Mouse (Mus musculus) ovary, postnatal 10 days (tissue): Measurements from ENCODE around the gene Man1c1.

Experiments
- DNase-seq: peaks from one replicate; pipeline ENCODE4 v3.0.0; 2022; ENCODE audit warnings: low spot score

Man1c1 gene

DNA sequence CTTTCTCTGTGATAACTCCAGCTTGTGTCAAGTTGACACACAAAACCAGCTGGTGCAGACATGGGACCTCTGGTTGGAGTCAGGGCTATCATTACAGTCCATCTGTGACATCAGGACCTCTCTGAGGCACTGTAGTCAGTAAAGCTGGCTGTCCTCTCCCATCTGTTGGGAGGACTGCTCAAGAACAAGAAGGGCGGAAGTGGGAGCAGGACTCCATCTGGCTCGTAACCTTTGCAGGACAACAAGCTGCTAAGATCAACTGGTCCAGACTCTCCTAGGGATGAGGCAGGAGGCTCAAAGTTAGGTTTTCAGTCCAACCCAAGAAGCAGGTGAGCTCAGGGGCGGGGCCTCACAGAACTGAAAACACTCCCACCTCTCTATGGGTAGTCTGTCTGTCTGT, 29.1 kb downstream of the Man1c1 start:
- no peak for DNase-seq

DNA sequence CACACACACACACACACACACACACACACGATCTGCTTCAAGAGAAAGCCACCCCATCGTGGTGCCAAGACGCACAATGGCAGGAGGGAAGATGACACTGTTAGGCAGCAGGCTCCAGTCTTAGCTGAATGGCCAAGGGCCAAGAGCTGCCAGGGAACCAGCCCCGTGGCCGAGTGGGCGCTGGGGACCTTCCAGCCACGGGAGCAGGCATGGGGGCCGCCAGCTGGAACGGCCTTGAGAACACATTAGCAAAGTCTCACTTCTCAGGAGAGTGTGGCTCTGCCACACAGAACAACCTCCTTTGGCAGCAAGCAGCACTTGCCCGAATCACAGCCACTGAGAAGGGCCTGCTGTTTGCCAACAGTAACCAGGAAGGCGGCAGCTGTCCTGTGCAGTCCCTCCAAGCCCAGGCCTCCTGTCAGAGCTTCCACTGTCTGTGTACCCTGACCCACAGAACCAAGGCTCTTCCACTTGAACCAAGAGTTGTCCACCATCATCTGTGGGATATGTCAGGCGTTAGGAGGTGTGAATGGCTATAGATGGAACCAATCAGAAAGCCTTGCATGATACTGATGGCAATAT, 30.1 kb downstream of the Man1c1 start:
- no peak for DNase-seq

DNA sequence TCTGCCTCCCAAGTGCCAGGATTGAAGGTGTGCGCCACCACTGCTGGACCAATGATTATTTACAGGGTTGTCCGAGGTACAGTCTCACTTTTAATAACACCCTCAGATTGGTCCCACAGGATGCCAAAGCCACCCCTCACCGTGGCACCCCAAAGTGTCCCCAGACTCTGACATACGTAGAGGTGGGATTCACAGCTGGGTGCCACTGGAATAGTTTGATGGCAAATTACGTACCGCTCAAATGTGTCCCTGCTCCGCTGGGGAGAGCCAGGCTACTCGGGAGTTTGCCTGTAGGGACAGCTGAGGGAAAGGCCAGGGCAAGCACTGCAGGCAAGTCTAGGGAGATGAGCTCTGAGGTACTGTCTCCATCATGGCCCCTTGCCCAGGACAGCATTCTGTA, 30.9 kb downstream of the Man1c1 start:
- no peak for DNase-seq

DNA sequence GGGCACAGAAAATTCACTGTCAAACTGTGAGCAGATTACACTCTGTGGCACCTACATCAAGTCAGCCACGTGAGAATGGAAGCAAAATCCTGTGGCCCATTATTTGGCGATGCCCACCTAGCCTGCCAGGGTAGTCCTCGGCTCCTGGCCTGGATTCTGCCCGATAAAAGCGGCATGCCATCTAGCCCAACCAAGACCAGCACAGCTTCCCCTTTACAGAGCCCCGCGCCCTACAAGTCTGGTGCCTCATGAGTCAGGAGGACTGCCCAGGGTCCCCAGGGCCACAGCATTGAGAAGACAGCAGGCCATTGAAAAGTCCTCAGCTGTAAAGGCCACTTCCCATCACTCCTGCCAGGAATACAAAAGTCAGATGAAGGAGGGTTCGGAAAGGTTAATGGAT, 31.8 kb downstream of the Man1c1 start:
- no peak for DNase-seq

DNA sequence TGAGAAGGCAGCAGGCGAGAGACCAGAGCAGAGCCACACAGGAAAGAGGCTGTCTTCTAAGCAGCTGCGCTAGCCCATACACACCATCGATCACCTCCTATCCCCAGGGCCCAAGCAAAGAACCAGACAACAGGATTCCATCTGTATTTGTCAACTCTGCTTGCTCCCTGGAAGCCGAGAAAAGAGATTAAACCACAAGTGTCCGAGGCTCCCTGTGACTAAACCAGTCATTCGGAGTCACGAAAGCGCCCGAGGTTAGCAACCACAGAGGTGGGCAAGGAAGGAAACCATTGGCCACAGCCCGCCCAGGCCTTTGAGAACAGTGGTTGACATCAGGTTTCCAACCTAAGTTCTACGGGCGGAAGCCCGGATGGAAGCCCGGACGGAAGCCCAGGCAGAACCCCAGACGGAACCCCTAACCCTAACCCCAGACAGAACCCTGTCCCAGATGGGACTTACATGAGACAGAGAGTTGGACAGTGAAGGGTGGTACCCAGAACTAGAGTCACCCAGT, 32.4 kb downstream of the Man1c1 start:
- DNase-seq: no peak

DNA sequence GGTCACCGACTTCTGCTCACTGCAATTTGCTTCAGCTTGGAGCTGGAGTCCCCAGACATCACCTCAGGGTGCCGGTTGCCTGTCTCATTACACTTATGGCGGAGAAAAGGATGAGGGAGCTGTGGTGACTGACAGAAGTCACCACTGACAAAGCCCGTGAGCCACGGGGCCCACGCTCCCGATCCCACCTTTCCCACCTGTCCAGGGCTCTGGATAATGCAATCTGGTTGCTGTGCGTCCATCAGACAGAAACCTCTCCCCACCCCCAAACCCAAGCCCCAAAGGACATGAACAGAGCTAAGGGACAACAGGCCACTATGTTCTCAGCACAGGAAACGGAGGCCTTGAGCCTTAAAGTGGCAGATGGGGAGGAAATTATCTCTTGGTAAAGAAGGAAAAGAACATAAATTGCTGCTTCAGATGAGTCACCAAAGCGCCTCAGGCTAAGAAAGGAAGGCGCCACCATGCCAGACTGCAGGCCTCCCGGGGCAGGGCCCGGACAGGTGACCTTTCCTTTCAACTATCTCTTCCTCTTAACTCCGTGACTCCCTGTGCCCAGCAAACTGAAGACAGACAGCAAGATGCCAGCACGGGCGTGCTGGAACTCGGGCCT, 34.2 kb downstream of the Man1c1 start:
- no peak for DNase-seq

DNA sequence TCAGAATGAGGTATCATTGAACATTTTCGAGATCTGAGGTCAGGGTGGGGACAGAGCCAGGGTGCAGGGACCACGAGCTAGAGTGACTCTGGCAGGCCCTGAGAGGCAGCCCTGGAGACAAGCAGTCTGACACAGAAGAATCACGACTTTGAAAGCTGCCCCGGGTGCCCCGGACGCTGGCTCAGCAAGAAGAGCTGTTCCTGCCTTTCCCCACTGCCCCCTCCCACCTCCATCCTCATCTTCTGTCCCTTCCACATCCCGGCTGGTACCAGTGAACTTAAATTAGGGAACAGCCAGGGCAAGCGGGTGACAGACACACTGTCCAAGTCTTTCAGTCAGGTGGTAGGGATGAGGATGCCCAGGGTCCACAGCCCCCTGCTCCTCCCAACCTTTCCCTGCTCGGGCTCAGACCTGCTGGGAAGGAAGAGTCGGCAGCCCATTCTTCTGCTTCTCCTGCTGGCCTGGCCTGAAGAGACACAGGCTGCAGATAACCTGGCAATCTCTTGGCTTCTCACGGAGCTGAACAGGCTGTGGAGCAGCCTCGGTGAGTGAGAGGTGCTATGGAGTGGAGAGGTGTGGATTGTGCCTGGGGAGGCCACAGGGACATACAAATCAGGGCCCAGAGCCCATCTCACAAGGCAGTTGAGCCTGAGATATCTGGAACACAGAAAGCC, 35.6 kb downstream of the Man1c1 start:
- DNase-seq: no peak

DNA sequence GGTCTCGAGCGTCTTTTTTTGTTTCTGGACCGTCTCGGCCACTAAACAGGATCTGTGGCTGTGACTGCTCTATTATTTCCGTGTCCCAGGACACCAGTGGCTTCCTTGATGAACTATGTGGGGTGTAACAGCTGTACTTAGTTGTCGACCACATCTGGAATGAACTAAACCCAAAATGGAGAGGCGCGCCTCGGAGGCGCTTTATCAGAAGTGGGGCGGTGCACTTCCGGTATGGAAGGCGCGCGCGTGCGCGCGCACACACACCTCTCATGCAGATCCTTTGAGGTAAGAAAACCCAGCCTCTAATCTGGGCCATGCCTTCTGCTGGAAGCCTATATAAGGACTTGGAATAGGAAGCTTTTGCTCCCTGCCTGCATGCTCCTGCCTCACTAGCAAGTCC, 37.7 kb downstream of the Man1c1 start:
- DNase-seq: no peak

DNA sequence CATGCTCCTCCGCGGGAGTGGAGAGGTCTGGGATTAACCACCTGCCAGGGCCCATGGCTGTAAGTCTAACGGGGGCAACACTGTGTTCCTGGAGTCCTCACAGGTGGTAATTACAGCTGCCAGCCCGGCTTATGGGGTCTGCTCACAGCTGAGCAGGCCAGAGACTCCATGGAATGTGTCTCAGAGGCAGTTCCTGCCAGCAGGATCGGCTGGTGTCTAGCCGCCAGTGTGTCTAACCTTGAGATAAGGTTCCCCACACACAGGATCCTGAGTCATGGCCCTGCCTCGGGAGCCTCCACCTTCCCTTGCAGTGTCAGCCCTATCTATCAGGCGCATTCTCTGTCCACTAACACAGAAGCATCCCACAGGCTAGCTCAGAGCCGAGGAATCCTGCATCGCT, 41.0 kb downstream of the Man1c1 start:
- DNase-seq: no peak

DNA sequence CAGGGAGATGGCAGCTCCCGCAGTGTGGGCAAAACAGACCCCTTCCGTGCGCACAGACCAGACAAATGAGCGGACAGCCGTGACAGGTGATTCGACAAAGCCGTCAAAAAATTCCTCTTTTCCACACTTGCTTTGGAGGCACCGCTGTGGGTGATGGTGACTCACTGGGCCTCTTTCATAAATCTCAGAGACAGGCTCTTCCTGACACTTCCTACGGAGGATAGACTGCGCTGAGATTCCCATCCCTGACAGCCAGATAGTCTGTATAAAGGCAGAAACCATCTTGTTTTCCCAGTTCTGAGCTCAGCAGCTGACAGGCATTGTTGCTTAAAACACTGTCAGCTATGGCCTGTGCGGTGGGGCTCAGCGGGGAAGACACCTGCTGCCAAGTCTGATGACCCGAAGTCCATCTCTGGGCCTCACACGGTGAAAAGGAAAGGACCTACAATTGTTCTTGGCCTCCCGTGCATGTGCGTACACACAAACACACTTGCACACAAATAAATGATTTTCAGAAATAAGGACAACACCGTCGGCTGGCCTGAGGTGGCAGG, 43.4 kb downstream of the Man1c1 start:
- DNase-seq: no peak

DNA sequence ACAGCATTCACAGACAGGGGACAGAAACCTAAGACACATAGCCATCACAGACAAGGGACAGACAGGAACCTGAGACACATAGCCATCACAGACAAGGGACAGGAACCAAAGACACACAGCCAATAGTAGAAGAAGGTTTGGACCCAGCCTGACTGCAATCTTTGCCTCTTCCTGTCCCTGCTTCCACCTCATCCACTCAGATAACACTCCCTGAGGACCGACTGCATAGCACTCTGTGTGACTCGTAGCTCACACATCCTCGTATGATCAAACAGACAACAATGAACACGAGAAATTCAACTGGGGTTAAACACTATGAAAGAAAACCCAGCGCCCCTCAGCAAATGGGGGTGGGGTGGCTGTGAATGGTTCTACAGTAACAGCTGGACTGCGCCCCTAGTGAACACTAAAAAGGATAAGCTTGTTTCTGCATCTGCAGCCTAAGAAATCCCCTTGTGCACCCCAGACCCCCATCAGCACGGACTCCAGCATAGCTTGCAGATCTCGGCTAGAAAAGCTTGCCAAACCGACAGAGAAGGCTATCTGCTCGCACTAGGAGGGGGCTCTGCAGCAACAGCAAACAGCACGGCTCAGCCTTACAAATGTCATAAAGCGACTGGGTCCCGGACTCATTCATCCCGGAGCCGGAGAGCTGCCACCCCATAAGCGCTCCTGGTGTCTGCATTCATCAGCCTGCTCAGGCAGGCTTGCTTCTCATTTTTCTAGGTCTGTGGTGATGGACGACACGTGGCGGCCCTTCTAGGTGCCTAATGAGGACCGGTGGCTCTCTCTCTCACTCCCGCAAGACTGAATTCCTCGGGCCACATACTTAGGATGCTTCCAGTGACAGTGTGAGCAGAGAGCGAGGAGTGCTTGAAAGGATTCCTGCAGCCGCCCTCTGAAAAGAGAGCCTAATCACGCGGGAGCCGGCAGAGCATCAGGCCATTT, 44.5 kb downstream of the Man1c1 start:
- no peak for DNase-seq

DNA sequence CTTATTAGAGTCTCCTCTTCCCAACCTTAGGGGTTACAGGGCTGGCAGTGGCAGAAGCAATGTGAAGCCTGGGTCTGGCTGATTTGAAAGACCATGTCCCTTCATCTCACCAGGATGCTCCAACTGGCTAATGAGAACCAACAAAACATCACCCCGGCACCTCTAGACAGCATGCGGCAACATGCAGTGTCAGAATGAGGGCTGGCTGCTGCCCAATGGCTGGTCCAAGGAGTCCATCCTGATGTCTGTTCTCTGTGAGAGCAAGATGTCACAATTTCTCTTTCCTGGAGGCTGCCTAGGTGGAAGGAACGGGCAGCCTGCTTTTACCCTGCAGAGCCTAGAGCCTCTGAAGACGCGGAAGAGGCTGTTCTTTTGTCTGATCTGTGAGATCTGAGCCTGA, 46.6 kb downstream of the Man1c1 start:
- no peak for DNase-seq

DNA sequence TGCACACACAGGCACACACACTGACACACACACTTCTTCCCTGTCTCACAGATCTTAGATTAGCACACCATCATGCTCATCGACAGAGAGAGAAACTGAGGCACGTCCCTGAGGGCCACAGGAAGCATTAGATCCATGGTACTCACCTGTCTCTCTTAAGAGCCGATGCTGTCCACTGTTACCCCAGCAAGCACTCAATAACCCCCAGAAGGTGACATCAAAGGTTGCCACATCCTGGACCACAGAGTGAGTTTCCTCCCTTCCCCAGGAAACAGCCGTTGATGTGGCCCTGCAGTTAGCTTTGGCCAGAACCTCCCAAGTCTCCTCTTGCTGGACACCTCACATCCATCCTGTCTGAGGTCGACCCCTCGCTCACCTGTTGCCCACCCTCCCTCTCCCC, 49.7 kb downstream of the Man1c1 start:
- no peak for DNase-seq

DNA sequence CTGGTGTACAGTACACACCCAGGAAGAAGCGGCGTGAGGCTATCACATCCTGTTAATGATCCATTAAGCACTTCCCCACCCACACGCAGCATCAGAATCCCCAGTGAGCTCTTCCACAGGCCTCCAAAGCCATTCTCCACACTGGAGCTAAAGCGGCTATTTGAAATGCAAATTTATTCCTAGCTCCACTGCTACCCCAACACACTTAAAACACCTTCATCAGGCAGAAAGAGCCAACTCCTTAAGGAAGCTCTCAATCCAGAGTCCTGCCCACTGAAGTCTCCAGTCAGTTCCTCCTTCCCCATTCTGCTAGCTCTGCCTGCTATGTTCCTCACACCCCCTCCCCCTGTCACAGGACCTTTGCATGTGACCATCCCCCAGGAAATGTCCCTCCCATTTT, 51.4 kb downstream of the Man1c1 start:
- DNase-seq: no peak

DNA sequence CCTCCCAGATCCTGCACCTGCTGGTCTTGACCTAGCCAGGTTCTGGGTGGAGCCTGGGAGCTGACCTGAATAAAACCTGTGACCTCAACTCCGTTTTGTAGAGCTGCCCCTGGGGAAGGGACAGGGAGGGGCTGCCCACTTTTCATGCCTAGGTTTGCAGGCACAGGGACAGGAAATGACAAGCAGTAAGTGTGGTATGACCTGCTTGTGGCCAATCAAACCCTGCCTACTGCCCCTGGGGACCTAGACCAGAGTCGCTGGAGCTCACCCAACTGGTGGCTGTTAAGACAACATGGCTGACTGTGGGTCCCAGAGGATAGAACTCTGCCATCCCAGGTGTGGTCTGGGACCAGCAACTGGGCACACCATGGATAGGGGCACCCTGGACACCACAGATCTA, 51.9 kb downstream of the Man1c1 start:
- no peak for DNase-seq

DNA sequence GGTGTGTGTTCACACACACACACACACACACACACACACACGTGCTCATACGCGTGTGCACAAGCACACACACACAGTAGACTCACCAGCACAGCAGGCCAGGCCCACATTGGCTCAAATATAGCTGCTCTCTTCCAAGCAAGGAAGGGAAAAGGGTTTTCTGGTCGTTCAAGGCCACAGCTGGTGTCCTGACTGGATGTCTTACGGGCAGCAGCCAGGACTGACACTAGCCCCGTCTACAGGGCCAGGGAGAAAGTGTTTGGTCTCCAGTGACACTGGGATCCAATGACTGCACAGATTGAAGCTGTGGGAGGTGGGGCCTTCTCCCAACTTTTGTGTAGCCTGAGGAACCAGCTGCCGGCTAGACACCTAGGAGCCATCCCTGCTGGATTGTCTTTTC, 52.7 kb downstream of the Man1c1 start:
- no peak for DNase-seq

DNA sequence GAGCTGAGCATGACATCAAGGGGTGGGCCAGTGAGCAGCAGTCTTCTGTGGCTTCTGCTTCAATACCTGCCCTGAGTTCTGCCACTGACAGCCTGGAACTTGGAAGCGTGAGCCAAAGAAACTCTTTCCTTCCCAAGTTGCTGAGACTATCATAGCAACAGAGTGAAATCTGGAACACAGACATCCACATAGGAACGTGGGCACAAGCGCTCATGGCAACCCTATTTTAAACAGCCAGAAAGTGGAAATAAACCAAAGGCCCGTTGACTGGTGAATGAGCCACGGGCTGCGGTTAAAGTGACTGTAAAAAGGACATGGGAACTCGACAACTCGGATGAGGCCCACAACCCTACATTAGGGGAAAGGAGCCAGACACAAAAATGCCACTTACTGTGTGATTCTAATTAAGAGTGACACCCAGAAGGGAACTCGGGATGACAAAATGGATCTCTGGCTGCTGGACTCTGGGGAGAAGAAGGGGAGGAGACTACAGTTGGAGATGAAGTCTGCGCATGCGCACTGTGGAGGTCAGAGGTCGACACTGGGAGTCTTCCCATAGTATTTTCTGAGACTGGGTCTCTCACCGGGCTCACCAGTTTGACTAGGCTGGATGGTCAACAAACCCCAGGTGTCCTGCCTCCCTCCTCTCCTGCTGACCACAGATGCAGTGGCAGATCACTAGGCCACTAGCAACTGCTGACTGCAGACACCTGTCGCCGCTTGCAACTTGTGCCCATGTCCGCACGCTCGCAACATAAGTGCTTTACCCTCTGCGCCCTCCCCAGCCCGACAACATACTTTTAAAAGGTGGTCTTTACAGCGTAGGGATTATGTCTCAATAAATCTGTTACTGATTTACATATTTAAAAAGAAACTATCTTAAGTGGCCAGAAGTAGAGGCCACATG, 58.8 kb downstream of the Man1c1 start:
- DNase-seq: no peak

DNA sequence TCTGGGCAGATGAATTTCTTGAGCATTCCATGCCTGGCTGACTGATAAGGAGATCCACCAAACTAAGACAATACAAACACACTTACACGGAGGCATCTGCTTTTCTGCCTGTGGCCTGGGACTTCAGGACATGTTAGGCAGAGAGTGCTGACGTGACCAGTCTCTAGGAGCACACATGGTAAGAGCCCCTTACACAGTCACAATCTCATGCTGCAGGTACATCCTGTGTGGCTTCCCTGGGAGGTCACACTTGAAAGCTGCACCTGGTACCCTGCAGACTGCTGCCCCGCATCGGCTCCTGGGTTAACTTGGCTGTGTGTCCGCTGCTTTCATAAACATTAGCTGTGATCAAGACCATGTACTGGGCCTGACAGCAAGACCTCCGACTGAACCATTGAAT, 59.7 kb downstream of the Man1c1 start:
- no peak for DNase-seq

DNA sequence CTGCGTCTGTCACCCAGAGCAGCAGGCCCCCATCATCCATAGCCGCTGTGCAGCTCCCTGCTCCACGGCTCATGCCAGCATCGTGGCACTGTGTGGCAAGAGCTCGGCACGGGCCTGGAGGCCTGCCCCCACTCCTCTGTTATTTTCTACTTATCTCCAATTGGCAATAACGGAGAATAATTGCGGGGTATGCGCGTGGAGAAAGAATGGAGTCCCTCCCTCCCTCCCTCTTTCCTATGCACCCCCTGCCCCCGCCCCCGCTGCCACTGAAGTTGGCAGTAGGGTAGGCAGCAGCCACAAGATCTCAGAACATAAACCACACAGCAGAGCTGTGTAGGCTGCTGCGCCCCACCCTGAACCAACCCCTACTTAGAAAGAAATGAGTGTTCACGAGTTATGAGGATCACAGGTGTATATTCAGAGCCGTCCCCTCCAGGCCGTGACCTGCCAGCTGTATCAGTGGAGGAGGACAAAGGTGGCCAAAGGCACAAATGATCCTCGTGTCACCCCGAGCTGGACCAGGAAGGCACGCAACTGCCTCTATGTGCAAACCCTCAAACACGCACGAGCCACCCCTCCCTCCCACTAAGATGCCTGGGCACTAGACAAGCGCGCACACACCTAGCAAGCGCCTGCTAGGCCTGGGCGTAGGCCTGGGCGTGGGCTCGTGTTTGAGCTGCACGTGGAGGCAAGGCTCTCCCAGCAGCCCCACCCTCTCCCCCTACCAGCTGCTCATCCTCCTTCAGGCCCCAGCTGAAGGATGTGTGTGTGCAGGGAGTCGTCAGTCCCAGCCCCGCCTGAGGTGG, 62.2 kb downstream of the Man1c1 start:
- no peak for DNase-seq

DNA sequence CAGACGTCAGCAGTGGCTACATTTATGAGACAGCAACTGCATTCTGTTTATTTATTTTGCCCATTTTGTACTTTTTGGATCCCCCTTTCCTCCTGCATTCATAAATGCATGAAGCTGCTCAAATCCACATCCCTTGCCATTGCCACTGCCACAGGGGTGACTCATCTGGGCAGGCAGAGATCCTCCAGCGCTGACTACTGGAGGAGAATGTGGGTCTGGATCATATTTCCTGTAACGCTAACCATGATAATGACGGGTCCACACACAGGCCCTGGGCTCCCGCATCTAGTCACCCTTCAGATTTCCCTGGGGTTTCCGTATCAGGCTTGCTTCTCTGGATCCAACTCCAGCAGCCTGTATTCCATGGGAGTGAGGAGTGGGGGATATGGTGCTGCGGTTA, 64.8 kb downstream of the Man1c1 start:
- no peak for DNase-seq
